Mouse (Mus musculus): ENCODE measurements at regions not wholly inside any gene's neighbourhood (a gene's known extent, or its start where the extent isn't known, plus 50 kb on each side); places are given as distances from the start of the nearest gene placed in this dataset.

GRCm38 (mm10) chr5:74904327-74904726 is 140.2 kb downstream of the Chic2 start:
- TF ChIP-seq HCFC1 (IDR thresholded peaks at IDR 0.05; ENCODE audit: borderline replicate concordance, insufficient read depth, low read length) = no peak
- no peak for TF ChIP-seq CHD2 (IDR thresholded peaks at IDR 0.05; ENCODE audit: low read depth, low read length)
- no peak for TF ChIP-seq MAFK (IDR thresholded peaks at IDR 0.05; ENCODE audit: insufficient read depth, low read depth, low read length)
